Mouse (Mus musculus): ENCODE measurements at regions not wholly inside any gene's neighbourhood (a gene's known extent, or its start where the extent isn't known, plus 50 kb on each side); places are given as distances from the start of the nearest gene placed in this dataset.

GRCm38 (mm10) chr4:10459603-10460002 is 414.7 kb upstream of the 2610301B20Rik start:
- Histone ChIP-seq H3K27ac (ENCODE audit: low read depth, low read length) (no peak overlapping the region), H3K4me2 (ENCODE audit: low read depth) (no peak overlapping the region), H3K4me3 (ENCODE audit: low read depth, low read length) (no peak overlapping the region), H3K9ac (no peak overlapping the region), H3K9me3 (ENCODE audit: low read length) (no peaks in the 10 kb centered on the region), H3K27me3 (ENCODE audit: insufficient read depth, low read length) (no peaks in the 10 kb centered on the region), H3K4me1 (ENCODE audit: insufficient read depth) (no peaks in the 10 kb centered on the region), H3K36me3 (ENCODE audit: insufficient read depth) (no peaks in the 10 kb centered on the region)
- DNase-seq (no peak), ATAC-seq (no peak)
- TF ChIP-seq CTCF (IDR thresholded peaks at IDR 0.05; ENCODE audit: low read depth) = no peak
- 12% methylated on average over 1 of the region's 1 CpGs for WGBS

- Histone ChIP-seq H3K27me3 (ENCODE audit: insufficient read depth, low read length) (no peaks in the 10 kb centered on the region), H3K9ac (no peak overlapping the region), H3K4me2 (ENCODE audit: low read depth) (no peak overlapping the region), H3K4me3 (ENCODE audit: low read depth, low read length) (no peak overlapping the region), H3K4me1 (ENCODE audit: insufficient read depth) (no peaks in the 10 kb centered on the region), H3K9me3 (ENCODE audit: low read length) (no peaks in the 10 kb centered on the region), H3K36me3 (ENCODE audit: insufficient read depth) (no peaks in the 10 kb centered on the region), H3K27ac (ENCODE audit: low read depth, low read length) (no peak overlapping the region)
- 65% methylated on average over 1 of the region's 1 CpGs for WGBS
- no peak for TF ChIP-seq CTCF (IDR thresholded peaks at IDR 0.05; ENCODE audit: low read depth)
- ATAC-seq (no peak), DNase-seq (no peak)
These were observed 393.4 kb upstream of the 2610301B20Rik start for GRCm38 (mm10) chr4:10480936-10481335.

- ATAC-seq = peak; percentile 87
- Histone ChIP-seq H3K27me3 (ENCODE audit: insufficient read depth, low read length) (no peaks in the 10 kb centered on the region), H3K27ac (ENCODE audit: low read depth, low read length) (no peak overlapping the region), H3K9me3 (ENCODE audit: low read length) (no peaks in the 10 kb centered on the region), H3K36me3 (ENCODE audit: insufficient read depth) (no peaks in the 10 kb centered on the region), H3K4me1 (ENCODE audit: insufficient read depth) (no peaks in the 10 kb centered on the region), H3K4me3 (ENCODE audit: low read depth, low read length) (no peak overlapping the region), H3K9ac (no peak overlapping the region), H3K4me2 (ENCODE audit: low read depth) (no peak overlapping the region)
- peak; percentile 54 for TF ChIP-seq CTCF (IDR thresholded peaks at IDR 0.05; ENCODE audit: low read depth)
- WGBS = 44% methylated on average over 6 of the region's 6 CpGs
- DNase-seq = peak; percentile 54
These were observed 366.0 kb upstream of the 2610301B20Rik start for GRCm38 (mm10) chr4:10508163-10508821.

- ATAC-seq = no peak
- Histone ChIP-seq H3K36me3 (ENCODE audit: insufficient read depth) (no peaks in the 10 kb centered on the region), H3K9ac (no peak overlapping the region), H3K4me1 (ENCODE audit: insufficient read depth) (no peaks in the 10 kb centered on the region), H3K4me3 (ENCODE audit: low read depth, low read length) (no peak overlapping the region), H3K27me3 (ENCODE audit: insufficient read depth, low read length) (no peaks in the 10 kb centered on the region), H3K27ac (ENCODE audit: low read depth, low read length) (no peak overlapping the region), H3K9me3 (ENCODE audit: low read length) (no peaks in the 10 kb centered on the region), H3K4me2 (ENCODE audit: low read depth) (no peak overlapping the region)
- DNase-seq = no peak
- TF ChIP-seq CTCF (IDR thresholded peaks at IDR 0.05; ENCODE audit: low read depth) = no peak
- 73% methylated on average over 3 of the region's 3 CpGs for WGBS
These were observed 364.3 kb upstream of the 2610301B20Rik start for GRCm38 (mm10) chr4:10510013-10510412.

- no peak overlapping the region for H3K4me2 ChIP-seq (ENCODE audit: low read depth)
- DNase-seq = peak; percentile 1
- no peak overlapping the region for H3K9ac ChIP-seq
- no peaks in the 10 kb centered on the region for H3K36me3 ChIP-seq (ENCODE audit: insufficient read depth)
- TF ChIP-seq CTCF (IDR thresholded peaks at IDR 0.05; ENCODE audit: low read depth) = no peak
- H3K4me1 ChIP-seq (ENCODE audit: insufficient read depth) = no peaks in the 10 kb centered on the region
- no peak for ATAC-seq
- no peak overlapping the region for H3K27ac ChIP-seq (ENCODE audit: low read depth, low read length)
- WGBS = 14% methylated on average over 2 of the region's 2 CpGs
- no peaks in the 10 kb centered on the region for H3K27me3 ChIP-seq (ENCODE audit: insufficient read depth, low read length)
- H3K4me3 ChIP-seq (ENCODE audit: low read depth, low read length) = no peak overlapping the region
- H3K9me3 ChIP-seq (ENCODE audit: low read length) = no peaks in the 10 kb centered on the region
These were observed 323.5 kb upstream of the 2610301B20Rik start for GRCm38 (mm10) chr4:10550711-10551305.

- Histone ChIP-seq H3K27me3 (ENCODE audit: insufficient read depth, low read length) (no peaks in the 10 kb centered on the region), H3K27ac (ENCODE audit: low read depth, low read length) (no peak overlapping the region), H3K4me3 (ENCODE audit: low read depth, low read length) (no peak overlapping the region), H3K4me2 (ENCODE audit: low read depth) (no peak overlapping the region), H3K9me3 (ENCODE audit: low read length) (no peaks in the 10 kb centered on the region), H3K4me1 (ENCODE audit: insufficient read depth) (no peaks in the 10 kb centered on the region), H3K36me3 (ENCODE audit: insufficient read depth) (no peaks in the 10 kb centered on the region), H3K9ac (no peak overlapping the region)
- ATAC-seq (no peak), DNase-seq (no peak)
- WGBS = 84% methylated on average over 5 of the region's 5 CpGs
- no peak for TF ChIP-seq CTCF (IDR thresholded peaks at IDR 0.05; ENCODE audit: low read depth)
These were observed 320.6 kb upstream of the 2610301B20Rik start for GRCm38 (mm10) chr4:10553724-10554123.

- Histone ChIP-seq H3K4me2 (ENCODE audit: low read depth) (no peak overlapping the region), H3K27ac (ENCODE audit: low read depth, low read length) (no peak overlapping the region), H3K4me1 (ENCODE audit: insufficient read depth) (no peaks in the 10 kb centered on the region), H3K36me3 (ENCODE audit: insufficient read depth) (no peaks in the 10 kb centered on the region), H3K27me3 (ENCODE audit: insufficient read depth, low read length) (no peaks in the 10 kb centered on the region), H3K9me3 (ENCODE audit: low read length) (no peaks in the 10 kb centered on the region), H3K4me3 (ENCODE audit: low read depth, low read length) (no peak overlapping the region), H3K9ac (no peak overlapping the region)
- no peak for TF ChIP-seq CTCF (IDR thresholded peaks at IDR 0.05; ENCODE audit: low read depth)
- DNase-seq (no peak), ATAC-seq (no peak)
- WGBS = 75% methylated on average over 3 of the region's 3 CpGs
These were observed 314.2 kb upstream of the 2610301B20Rik start for GRCm38 (mm10) chr4:10560078-10560477.
